Mouse (Mus musculus) MEL (cell line): Measurements from ENCODE around the gene Retn. TPM values are rescaled to one million over a fixed set of nuclear protein-coding genes. Genes with fewer than 3 reads are reported as not detected.

ENCODE experiments used
- DNase-seq: peaks from one replicate; pipeline ENCODE4 v3.0.0; 2011; ENCODE audit warnings: low read depth, low spot score
- H3K27ac ChIP-seq: 2 replicates; pipeline ENCODE4 v1.5.1; 2012; ENCODE audit warnings: low read depth, mild to moderate bottlenecking, control low read depth, low read length, moderate library complexity; ENCODE audit not compliant: control insufficient read depth
- H3K27me3 ChIP-seq, 2 experiments: fragments of 150-350 bp in 1 of 2; sonication (generic) in 1 of 2; 2 replicates each; pipeline ENCODE4 v1.6.1; 2012; ENCODE audit warnings: low read length in 2 of 2, mild to moderate bottlenecking in 2 of 2, improper control_type of control experiment in 1 of 2, moderate library complexity in 1 of 2; ENCODE audit not compliant: insufficient read depth in 2 of 2, control insufficient read depth in 1 of 2
- H3K36me3 ChIP-seq, 2 experiments: 2 replicates each; pipeline ENCODE4 v1.6.1; 2012 to 2014; ENCODE audit warnings: low read length in 2 of 2, improper control_type of control experiment in 1 of 2, inconsistent platforms in 1 of 2, mild to moderate bottlenecking in 1 of 2; ENCODE audit not compliant: insufficient read depth in 2 of 2, control insufficient read depth in 1 of 2
- H3K4me1 ChIP-seq, 2 experiments: fragments of 150-350 bp in 1 of 2; sonication (generic) in 1 of 2; 2 replicates each; pipeline ENCODE4 v1.6.1; 2012; ENCODE audit warnings: low read length in 2 of 2, improper control_type of control experiment in 1 of 2, mild to moderate bottlenecking in 1 of 2; ENCODE audit not compliant: insufficient read depth in 2 of 2, control insufficient read depth in 1 of 2
- H3K4me3 ChIP-seq, 2 experiments: fragments of 150-350 bp in 1 of 2; sonication (generic) in 1 of 2; 2 replicates each; pipeline ENCODE4 v1.5.1; 2012; ENCODE audit warnings: low read depth in 2 of 2, low read length in 2 of 2, mild to moderate bottlenecking in 2 of 2, moderate library complexity in 2 of 2, control low read depth in 1 of 2, improper control_type of control experiment in 1 of 2; ENCODE audit not compliant: control insufficient read depth in 1 of 2, insufficient read depth in 1 of 2
- H3K79me2 ChIP-seq: 2 replicates; pipeline ENCODE4 v1.6.1; 2012; ENCODE audit warnings: mild to moderate bottlenecking, low read length, moderate library complexity; ENCODE audit not compliant: control insufficient read depth, poor library complexity, insufficient read depth
- H3K9ac ChIP-seq: 2 replicates; pipeline ENCODE4 v1.6.1; 2012; ENCODE audit warnings: low read depth, mild to moderate bottlenecking, control low read depth, low read length, moderate library complexity; ENCODE audit not compliant: control insufficient read depth, poor library complexity, severe bottlenecking
- H3K9me3 ChIP-seq: fragments of 150-350 bp; sonication (generic); replicated peaks from 2 replicates; pipeline ENCODE4 v1.6.1; 2012; ENCODE audit warnings: mild to moderate bottlenecking, low read length, improper control_type of control experiment, moderate library complexity; ENCODE audit not compliant: insufficient read depth
- CHD2 ChIP-seq: IDR thresholded peaks from 2 replicates; pipeline ENCODE4 v1.6.1; 2011; ENCODE audit warnings: low read length, improper control_type of control experiment
- CTCF ChIP-seq, 3 experiments: IDR thresholded peaks in 2 of 3; conservative IDR thresholded peaks in 1 of 3; 2 replicates each; pipeline ENCODE4 v1.5.1; 2011 to 2012; ENCODE audit warnings: low read length in 3 of 3, low read depth in 2 of 3, mild to moderate bottlenecking in 2 of 3, improper control_type of control experiment in 1 of 3, inconsistent platforms in 1 of 3, mixed read lengths in 1 of 3, moderate library complexity in 1 of 3; ENCODE audit not compliant: control insufficient read depth in 1 of 3, insufficient read depth in 1 of 3, poor library complexity in 1 of 3, severe bottlenecking in 1 of 3
- ELF1 ChIP-seq: IDR thresholded peaks from 2 replicates; pipeline ENCODE4 v1.6.1; 2014; ENCODE audit warnings: low read depth, mild to moderate bottlenecking, inconsistent platforms, low read length, improper control_type of control experiment, moderate library complexity
- ETS1 ChIP-seq: IDR thresholded peaks from 2 replicates; pipeline ENCODE4 v1.6.1; 2012; ENCODE audit warnings: low read depth, mild to moderate bottlenecking, inconsistent platforms, low read length, improper control_type of control experiment, moderate library complexity
- GABPA ChIP-seq: IDR thresholded peaks from 2 replicates; pipeline ENCODE4 v1.6.1; 2012; ENCODE audit warnings: low read depth, mild to moderate bottlenecking, inconsistent platforms, low read length, improper control_type of control experiment, moderate library complexity
- GATA1 ChIP-seq: IDR thresholded peaks from 2 replicates; pipeline ENCODE4 v1.6.1; 2011; ENCODE audit warnings: low read depth, low read length, improper control_type of control experiment
- HCFC1 ChIP-seq: IDR thresholded peaks from 2 replicates; pipeline ENCODE4 v1.6.1; 2012; ENCODE audit warnings: low read depth, mild to moderate bottlenecking, inconsistent platforms, low read length, improper control_type of control experiment, moderate library complexity
- JUND ChIP-seq: IDR thresholded peaks from 2 replicates; pipeline ENCODE4 v1.6.1; 2011; ENCODE audit warnings: low read depth, mild to moderate bottlenecking, improper control_type of control experiment, low read length
- KAT2A ChIP-seq: conservative IDR thresholded peaks from 2 replicates; pipeline ENCODE4 v1.6.1; 2012; ENCODE audit warnings: low read depth, low read length, improper control_type of control experiment, inconsistent platforms
- MAFK ChIP-seq: IDR thresholded peaks from 2 replicates; pipeline ENCODE4 v1.6.1; 2011; ENCODE audit warnings: low read depth, mild to moderate bottlenecking, low read length, improper control_type of control experiment, borderline replicate concordance
- MAX ChIP-seq: IDR thresholded peaks from 2 replicates; pipeline ENCODE4 v1.6.1; 2011; ENCODE audit warnings: low read length, improper control_type of control experiment
- MAZ ChIP-seq: IDR thresholded peaks from 2 replicates; pipeline ENCODE4 v1.6.1; 2012; ENCODE audit warnings: low read depth, mild to moderate bottlenecking, inconsistent platforms, low read length, improper control_type of control experiment
- MYB ChIP-seq: IDR thresholded peaks from 2 replicates; pipeline ENCODE4 v1.6.1; 2011; ENCODE audit warnings: mild to moderate bottlenecking, low read depth, low read length, improper control_type of control experiment
- MYC ChIP-seq: IDR thresholded peaks from 2 replicates; pipeline ENCODE4 v1.6.1; 2011; ENCODE audit warnings: low read depth, mild to moderate bottlenecking, low read length, improper control_type of control experiment, moderate library complexity
- NELFE ChIP-seq: IDR thresholded peaks from 2 replicates; pipeline ENCODE4 v1.6.1; 2011; ENCODE audit warnings: low read depth, low read length, improper control_type of control experiment
- NRF1 ChIP-seq: IDR thresholded peaks from 2 replicates; pipeline ENCODE4 v1.6.1; 2014; ENCODE audit warnings: low read depth, mild to moderate bottlenecking, inconsistent platforms, low read length, improper control_type of control experiment, moderate library complexity; ENCODE audit not compliant: poor library complexity, insufficient read depth, severe bottlenecking
- POLR2A ChIP-seq, 2 experiments: IDR thresholded peaks; 2 replicates each; pipeline ENCODE4 v1.6.1; 2011 to 2012; ENCODE audit warnings: low read length in 2 of 2, mild to moderate bottlenecking in 2 of 2, control low read depth in 1 of 2, improper control_type of control experiment in 1 of 2, low read depth in 1 of 2, moderate library complexity in 1 of 2; ENCODE audit not compliant: control insufficient read depth in 1 of 2, insufficient read depth in 1 of 2, poor library complexity in 1 of 2
- POLR2AphosphoS2 ChIP-seq: IDR thresholded peaks from 2 replicates; pipeline ENCODE4 v1.6.1; 2011; ENCODE audit warnings: low read length, improper control_type of control experiment
- POLR2AphosphoS5 ChIP-seq: IDR thresholded peaks from 2 replicates; pipeline ENCODE4 v1.6.1; 2012; ENCODE audit warnings: low read depth, borderline replicate concordance, mild to moderate bottlenecking, inconsistent platforms, low read length, moderate library complexity, mixed read lengths
- RAD21 ChIP-seq: IDR thresholded peaks from 2 replicates; pipeline ENCODE4 v1.6.1; 2011; ENCODE audit warnings: mild to moderate bottlenecking, low read depth, low read length, improper control_type of control experiment
- SIN3A ChIP-seq: IDR thresholded peaks from 2 replicates; pipeline ENCODE4 v1.6.1; 2012; ENCODE audit warnings: low read length, improper control_type of control experiment, inconsistent platforms
- SMC3 ChIP-seq: IDR thresholded peaks from 2 replicates; pipeline ENCODE4 v1.6.1; 2011; ENCODE audit warnings: low read depth, low read length, improper control_type of control experiment
- TAL1 ChIP-seq: IDR thresholded peaks from 2 replicates; pipeline ENCODE4 v1.6.1; 2012; ENCODE audit warnings: mild to moderate bottlenecking, inconsistent platforms, low read length, moderate library complexity, mixed read lengths
- TBP ChIP-seq: IDR thresholded peaks from 2 replicates; pipeline ENCODE4 v1.8.0; 2011; ENCODE audit warnings: low read depth, low read length, improper control_type of control experiment
- TCF12 ChIP-seq: IDR thresholded peaks from 2 replicates; pipeline ENCODE4 v1.6.1; 2014; ENCODE audit warnings: low read depth, mild to moderate bottlenecking, inconsistent platforms, low read length, improper control_type of control experiment, moderate library complexity
- USF2 ChIP-seq, 2 experiments: IDR thresholded peaks; 2 replicates each; pipeline ENCODE4 v1.6.1; 2011 to 2012; ENCODE audit warnings: improper control_type of control experiment in 2 of 2, low read length in 2 of 2, borderline replicate concordance in 1 of 2, inconsistent platforms in 1 of 2, low read depth in 1 of 2, mild to moderate bottlenecking in 1 of 2; ENCODE audit not compliant: insufficient read depth in 1 of 2
- ZC3H11A ChIP-seq: IDR thresholded peaks from 2 replicates; pipeline ENCODE4 v1.6.1; 2012; ENCODE audit warnings: low read depth, mild to moderate bottlenecking, inconsistent platforms, low read length, improper control_type of control experiment
- ZKSCAN1 ChIP-seq: IDR thresholded peaks from 2 replicates; pipeline ENCODE4 v1.6.1; 2012; ENCODE audit warnings: low read depth, mild to moderate bottlenecking, inconsistent platforms, low read length, improper control_type of control experiment, moderate library complexity
- ZNF384 ChIP-seq: IDR thresholded peaks from 2 replicates; pipeline ENCODE4 v1.6.1; 2012; ENCODE audit warnings: low read depth, mild to moderate bottlenecking, inconsistent platforms, low read length, improper control_type of control experiment
- polyA plus RNA-seq, 2 experiments: library from polyadenylated mRNA; stranded (reverse) in 1 of 2; unstranded in 1 of 2; fragments of >175 nt in 1 of 2; fragments of >200 nt in 1 of 2; gene quantifications; 2 replicates each; pipeline versions ENCODE4 v1.2.1 to v1.2.4; 2012; ENCODE audit warnings: low replicate concordance in 2 of 2, low read depth in 1 of 2; ENCODE audit not compliant: insufficient read length in 2 of 2, insufficient read depth in 1 of 2, missing spikeins in 1 of 2
- total RNA-seq: library from RNA; depleted of rRNA; stranded (reverse); fragments of 300-350 nt; gene quantifications from 2 replicates; pipeline ENCODE4 v1.2.3, GENCODE M21; 2012

Gene Retn
- total and polyA plus RNA-seq, 3 experiments = 0.23 to 1.1 TPM; not detected in 1

GRCm38 (mm10) chr8:3609816-3610150, 45.8 kb upstream of the Retn start:
- H3K27ac ChIP-seq = no peak overlapping the region
- TF ChIP-seq SMC3 (no peak), USF2 (IDR thresholded peaks at IDR 0.05; ENCODE audit: borderline replicate concordance in 1 of 2, insufficient read depth in 1 of 2, low read depth in 1 of 2, low read length in 2 of 2) (no peak), POLR2AphosphoS2 (no peak), MYB (no peak), CHD2 (no peak), ZNF384 (no peak)
- H3K4me3 ChIP-seq = no peak overlapping the region
- no peak overlapping the region for H3K9ac ChIP-seq
- peaks cover 0 to 18% of the 10 kb centered on the region in 2 experiments; a peak in 2 of 4 replicates for H3K4me1 ChIP-seq
- peaks cover 2 to 11% of the 10 kb centered on the region in 2 experiments for H3K36me3 ChIP-seq
- H3K9me3 ChIP-seq = no peaks in the 10 kb centered on the region
- no peaks in the 10 kb centered on the region for H3K27me3 ChIP-seq
- no peak for DNase-seq
- no peaks in the 10 kb centered on the region for H3K79me2 ChIP-seq

- Histone ChIP-seq H3K36me3 (peaks cover 2 to 12% of the 10 kb centered on the region in 2 experiments), H3K27me3 (no peaks in the 10 kb centered on the region), H3K4me3 (peak within 1 kb of the TSS; percentile 89 to 99), H3K27ac (peak within 1 kb of the TSS; percentile 9; the same call in 1 of the 2 replicates), H3K4me1 (peaks cover under 1 to 7% of the 10 kb centered on the region in 2 experiments; a peak in 3 of 4 replicates), H3K79me2 (peaks cover 29% of the 10 kb centered on the region), H3K9me3 (no peaks in the 10 kb centered on the region), H3K9ac (peak within 1 kb of the TSS; percentile 87)
- peak; percentile 100 for DNase-seq
- no peak for TF ChIP-seq MYB
- peak; percentile 83; the same call in 1 of the 2 replicates for TF ChIP-seq JUND
- TF ChIP-seq CTCF (IDR thresholded peaks at IDR 0.05 in 2 of 3, conservative IDR thresholded peaks at IDR 0.05 in 1 of 3; ENCODE audit: control insufficient read depth in 1 of 3, insufficient read depth in 1 of 3, low read depth in 2 of 3, low read length in 3 of 3, poor library complexity in 1 of 3, severe bottlenecking in 1 of 3) = no peak
- TF ChIP-seq ZNF384 = no peak
- 0 out of 2 replicates have a peak, but pooled peaks have one; percentile 4 for TF ChIP-seq GATA1
- TF ChIP-seq POLR2A (IDR thresholded peaks at IDR 0.05; ENCODE audit: control insufficient read depth in 1 of 2, insufficient read depth in 1 of 2, low read depth in 1 of 2, low read length in 2 of 2, poor library complexity in 1 of 2) = peak; percentile 13 to 69; a peak in 2 of 4 replicates
- no peak for TF ChIP-seq TAL1
- TF ChIP-seq POLR2AphosphoS2 = peak; percentile 39; the same call in 1 of the 2 replicates
- peak; percentile 40 for TF ChIP-seq TBP
- TF ChIP-seq POLR2AphosphoS5 = no peak
- no peak for TF ChIP-seq USF2 (IDR thresholded peaks at IDR 0.05; ENCODE audit: borderline replicate concordance in 1 of 2, insufficient read depth in 1 of 2, low read depth in 1 of 2, low read length in 2 of 2)
- no peak for TF ChIP-seq MAX
- TF ChIP-seq MYC = peak; percentile 62; the same call in 1 of the 2 replicates
- peak; percentile 60 for TF ChIP-seq NELFE
- TF ChIP-seq MAFK = no peak
- TF ChIP-seq ZKSCAN1 = no peak
- peak; percentile 17; the same call in 1 of the 2 replicates for TF ChIP-seq ETS1
- TF ChIP-seq SMC3 = no peak
- peak; percentile 94 for TF ChIP-seq KAT2A
- peak; percentile 57; the same call in 1 of the 2 replicates for TF ChIP-seq GABPA
- no peak for TF ChIP-seq RAD21
- peak; percentile 92 for TF ChIP-seq MAZ
- peak; percentile 100 for TF ChIP-seq SIN3A
- TF ChIP-seq ZC3H11A = no peak
- peak; percentile 50; the same call in 1 of the 2 replicates for TF ChIP-seq TCF12
- peak; percentile 92 for TF ChIP-seq CHD2
- TF ChIP-seq ELF1 = peak; percentile 99
- TF ChIP-seq HCFC1 = peak; percentile 99
- peak; percentile 49; the same call in 1 of the 2 replicates for TF ChIP-seq NRF1
These were observed 34.2 kb upstream of the Retn start, which contains the start of the genes Xab2 and Pet100 for GRCm38 (mm10) chr8:3621199-3621970. Gene Xab2, minus strand, starts transcription at chr8:3621316. Gene Pet100, plus strand, starts transcription at chr8:3621548.
